In genomic region chr4:22835381-22836123, GRCm38 (mm10) we compare ENCODE assay signal across 9 mouse cellular contexts.
DNase-seq lines count a peak whose midpoint lies in the region; ATAC-seq and TF ChIP-seq lines count a peak whose summit lies in the region.
"Had no signal": no experiment of that assay in that cellular context is flagged by ENCODE, and none has a peak within 500 bp of the region (broad histone marks: within the 10 kb centered on the region; RNA-seq: fewer than 3 reads in every experiment).

No protein-coding gene starts in this region.

- no peak for TF ChIP-seq CTCF in heart, postnatal 0 days (IDR thresholded peaks at IDR 0.05; ENCODE audit: low read depth)

- peak; percentile 7 for DNase-seq in ZHBTc4 (ENCODE audit: low read depth, low spot score)
- peak; percentile 89 for DNase-seq in embryo, embryonic 10.5 days (ENCODE audit: low spot score)
- DNase-seq in heart, postnatal 0 days (ENCODE audit: low spot score): peak; percentile 15
- DNase-seq in midbrain, embryonic 11.5 days (ENCODE audit: low spot score, missing footprints): peak; percentile 98
- DNase-seq in liver: no peak
- no peak for DNase-seq in kidney, adult 11 months
- no peak for DNase-seq in adrenal gland, postnatal 36 days
- DNase-seq: thymus, postnatal 14 days had no signal

- TF ChIP-seq EP300 in heart, postnatal 0 days (IDR thresholded peaks at IDR 0.05; ENCODE audit: low read depth): no peak

- no peak overlapping the region for H3K9ac ChIP-seq in heart, postnatal 0 days (replicated peaks; ENCODE audit: low read depth, low read length)
- peak overlapping the region; percentile 29 for H3K9ac ChIP-seq in midbrain, embryonic 11.5 days (ENCODE audit: low read length)

- H3K9me3 ChIP-seq in heart, postnatal 0 days (replicated peaks; ENCODE audit: control insufficient read depth, low read length): no peaks in the 10 kb centered on the region
- no peaks in the 10 kb centered on the region for H3K9me3 ChIP-seq in midbrain, embryonic 11.5 days (ENCODE audit: control insufficient read depth, low read length)

- H3K4me3 ChIP-seq in heart, postnatal 0 days (ENCODE audit: low read depth, low read length): no peak overlapping the region
- peak overlapping the region; percentile 9; the same call in 1 of the 2 replicates for H3K4me3 ChIP-seq in midbrain, embryonic 11.5 days (ENCODE audit: low read depth, low read length)

- no peaks in the 10 kb centered on the region for H3K36me3 ChIP-seq in heart, postnatal 0 days (replicated peaks; ENCODE audit: control insufficient read depth, insufficient read depth, low read length)
- no peaks in the 10 kb centered on the region for H3K36me3 ChIP-seq in midbrain, embryonic 11.5 days (ENCODE audit: control insufficient read depth, insufficient read depth, low read length)

- H3K27me3 ChIP-seq in heart, postnatal 0 days (ENCODE audit: control insufficient read depth, insufficient read depth, low read length): no peaks in the 10 kb centered on the region
- no peaks in the 10 kb centered on the region for H3K27me3 ChIP-seq in midbrain, embryonic 11.5 days (ENCODE audit: control insufficient read depth, insufficient read depth, low read length)

- ATAC-seq in heart, postnatal 0 days (ENCODE audit: insufficient read depth, low read depth): no peak
- ATAC-seq in midbrain, embryonic 11.5 days (ENCODE audit: low FRiP score): peak; percentile 91
- no peak for ATAC-seq in activated CD4-positive, CD25-positive, alpha-beta regulatory T cell, adult 4 months

- no peak overlapping the region for H3K27ac ChIP-seq in heart, postnatal 0 days (ENCODE audit: low read depth)
- peak overlapping the region; percentile 94 for H3K27ac ChIP-seq in midbrain, embryonic 11.5 days (ENCODE audit: low read depth, low read length)

- H3K4me2 ChIP-seq in heart, postnatal 0 days (ENCODE audit: low read depth, low read length): peak overlapping the region; percentile 37
- peak overlapping the region; percentile 30 for H3K4me2 ChIP-seq in midbrain, embryonic 11.5 days

- 16% methylated on average over 9 of the region's 9 CpGs for WGBS in heart, postnatal 0 days
- 1% methylated on average over 9 of the region's 9 CpGs for WGBS in midbrain, embryonic 11.5 days

- H3K4me1 ChIP-seq in heart, postnatal 0 days (ENCODE audit: control insufficient read depth, insufficient read depth): no peaks in the 10 kb centered on the region
- peaks cover 26% of the 10 kb centered on the region for H3K4me1 ChIP-seq in midbrain, embryonic 11.5 days (ENCODE audit: control insufficient read depth, insufficient read depth, low read length)

Comparison
In these comparisons a context has a peak if more than half of its experiments do, and no peak if none do; other contexts are left out.
1. DNase-seq: peak in ZHBTc4 (single experiment), embryo, embryonic 10.5 days (single experiment), heart, postnatal 0 days (single experiment) and midbrain, embryonic 11.5 days (single experiment); none in liver (single experiment), kidney, adult 11 months (single experiment) and adrenal gland, postnatal 36 days (0 of 2).